Comparison of ENCODE assay signal across 16 mouse cellular contexts in genomic region chr17:10533461-10533860, GRCm38 (mm10).
"Had no signal": no experiment of that assay in that cellular context is flagged by ENCODE, and none has a peak within 500 bp of the region (broad histone marks: within the 10 kb centered on the region; RNA-seq: fewer than 3 reads in every experiment).

No protein-coding gene starts in this region.

- ATAC-seq: intestine, postnatal 0 days; liver, embryonic 12.5 days had no signal

- H3K9ac ChIP-seq: limb, embryonic 12.5 days; liver, embryonic 12.5 days; liver, embryonic 15.5 days; lung, embryonic 15.5 days had no signal

- H3K36me3 ChIP-seq: limb, embryonic 12.5 days; liver, embryonic 12.5 days; liver, embryonic 15.5 days; lung, embryonic 15.5 days had no signal

- H3K4me2 ChIP-seq: limb, embryonic 12.5 days; liver, embryonic 12.5 days; liver, embryonic 15.5 days; lung, embryonic 15.5 days; midbrain, embryonic 11.5 days had no signal

- DNase-seq: kidney, adult 2 months; kidney, postnatal 25 days; layer of hippocampus, postnatal 36 days; liver; lung, adult 18-20 months; lung, postnatal 10 days; lung, postnatal 36 days; thymus, postnatal 25 days had no signal

- H3K27ac ChIP-seq: kidney, postnatal 0 days; left cerebral cortex, adult 2 months; limb, embryonic 12.5 days; liver, embryonic 12.5 days; liver, embryonic 15.5 days; lung, embryonic 15.5 days had no signal

- H3K4me3 ChIP-seq: left cerebral cortex, adult 2 months; limb, embryonic 12.5 days; liver, embryonic 12.5 days; liver, embryonic 15.5 days; lung, embryonic 15.5 days had no signal

- H3K9me3 ChIP-seq: limb, embryonic 12.5 days; liver, embryonic 12.5 days; liver, embryonic 15.5 days; lung, embryonic 15.5 days had no signal

- H3K27me3 ChIP-seq: liver, embryonic 12.5 days; liver, embryonic 15.5 days; lung, embryonic 15.5 days had no signal

- H3K4me1 ChIP-seq: limb, embryonic 12.5 days; liver, embryonic 12.5 days; liver, embryonic 15.5 days; lung, embryonic 15.5 days had no signal
